Mouse (Mus musculus) stomach, embryonic 14.5 days (tissue): Measurements from ENCODE around the gene Clic3. TPM values are rescaled to one million over a fixed set of nuclear protein-coding genes. Genes with fewer than 3 reads are reported as not detected.

Source experiments
- ATAC-seq: fragments of 200-750 bp; cut with Nextera tagmentation; 2 replicates; pipeline ENCODE4 v1.8.0; 2017; ENCODE audit warnings: low read depth, moderate TSS enrichment; ENCODE audit not compliant: insufficient number of reproducible peaks, insufficient read depth, low FRiP score
- H3K27ac ChIP-seq: fragments of 300-500 bp; sonication (generic); 2 replicates; pipeline ENCODE4 v1.5.1; 2014; ENCODE audit warnings: mild to moderate bottlenecking, low read length, moderate library complexity, mixed read lengths
- H3K27me3 ChIP-seq: fragments of 300-500 bp; sonication (generic); 2 replicates; pipeline ENCODE4 v1.6.1; 2014; ENCODE audit warnings: low read length, control low read depth, mixed read lengths; ENCODE audit not compliant: control insufficient read depth, insufficient read depth
- H3K36me3 ChIP-seq: fragments of 300-500 bp; sonication (generic); 2 replicates; pipeline ENCODE4 v1.6.1; 2014; ENCODE audit warnings: mild to moderate bottlenecking, control low read depth, low read length, moderate library complexity, mixed read lengths; ENCODE audit not compliant: control insufficient read depth, insufficient read depth
- H3K4me1 ChIP-seq: fragments of 300-500 bp; sonication (generic); 2 replicates; pipeline ENCODE4 v1.6.1; 2014; ENCODE audit warnings: low read length, control low read depth, mixed read lengths; ENCODE audit not compliant: control insufficient read depth, insufficient read depth
- H3K4me2 ChIP-seq: fragments of 300-500 bp; sonication (generic); replicated peaks from 2 replicates; pipeline ENCODE4 v1.6.1; 2014; ENCODE audit warnings: low read depth, low read length, control low read depth
- H3K4me3 ChIP-seq: fragments of 300-500 bp; sonication (generic); 2 replicates; pipeline ENCODE4 v1.5.1; 2014; ENCODE audit warnings: low read depth, low read length, control low read depth
- H3K9ac ChIP-seq: fragments of 300-500 bp; sonication (generic); replicated peaks from 2 replicates; pipeline ENCODE4 v1.6.1; 2014; ENCODE audit warnings: low read depth, mild to moderate bottlenecking, control low read depth, low read length, moderate library complexity, mixed read lengths
- H3K9me3 ChIP-seq: fragments of 300-500 bp; sonication (generic); 2 replicates; pipeline ENCODE4 v1.6.1; 2016; ENCODE audit warnings: low read depth, low read length, control low read depth; ENCODE audit not compliant: control insufficient read depth
- WGBS: fragments of 180-500 bp; shearing (Covaris S2); extraction: QIAGEN DNeasy Blood & Tissue Kit; methylation state at CpG from one replicate; pipeline ENCODE4 v1.1.7; 2014; 5-methylcytosine and 5-hydroxymethylcytosine counted together
- polyA plus RNA-seq: library from polyadenylated mRNA; unstranded; fragments of >200 nt; fragmentation: Nextera tagmentation; extraction: Ambion mirVana; gene quantifications from 2 replicates; pipeline ENCODE4 v1.2.1, GENCODE M21; 2014

The Clic3 gene
- polyA plus RNA-seq, 1 experiment from 2014 or later = 7.2 TPM

- no peak overlapping the region for H3K4me2 ChIP-seq
- WGBS = 55% methylated on average over 11 of the region's 11 CpGs
- no peak overlapping the region for H3K4me3 ChIP-seq
- no peaks in the 10 kb centered on the region for H3K4me1 ChIP-seq
- H3K27me3 ChIP-seq = no peaks in the 10 kb centered on the region
- H3K27ac ChIP-seq = no peak overlapping the region
- no peak overlapping the region for H3K9ac ChIP-seq
- no peak; the same call in 1 of the 2 replicates for ATAC-seq
- no peaks in the 10 kb centered on the region for H3K9me3 ChIP-seq
- no peaks in the 10 kb centered on the region for H3K36me3 ChIP-seq
These were observed 28.4 kb downstream of the Clic3 start for GRCm38 (mm10) chr2:25484901-25485647.

- H3K9me3 ChIP-seq = no peaks in the 10 kb centered on the region
- no peaks in the 10 kb centered on the region for H3K27me3 ChIP-seq
- H3K9ac ChIP-seq = no peak overlapping the region
- no peaks in the 10 kb centered on the region for H3K4me1 ChIP-seq
- H3K36me3 ChIP-seq = no peaks in the 10 kb centered on the region
- H3K4me2 ChIP-seq = no peak overlapping the region
- WGBS = 66% methylated on average over 6 of the region's 6 CpGs
- no peak for ATAC-seq
- H3K27ac ChIP-seq = no peak overlapping the region
- no peak overlapping the region for H3K4me3 ChIP-seq
These were observed 31.5 kb downstream of the Clic3 start for GRCm38 (mm10) chr2:25487965-25488670.

- no peak overlapping the region for H3K27ac ChIP-seq
- H3K9ac ChIP-seq = no peak overlapping the region
- 76% methylated on average over 7 of the region's 7 CpGs for WGBS
- no peaks in the 10 kb centered on the region for H3K36me3 ChIP-seq
- H3K4me2 ChIP-seq = no peak overlapping the region
- no peaks in the 10 kb centered on the region for H3K9me3 ChIP-seq
- no peak overlapping the region for H3K4me3 ChIP-seq
- ATAC-seq = no peak
- no peaks in the 10 kb centered on the region for H3K27me3 ChIP-seq
- no peaks in the 10 kb centered on the region for H3K4me1 ChIP-seq
These were observed 32.0 kb downstream of the Clic3 start for GRCm38 (mm10) chr2:25488671-25489068.

GRCm38 (mm10) chr2:25492988-25493387, 36.4 kb downstream of the Clic3 start:
- no peak overlapping the region for H3K4me2 ChIP-seq
- H3K9ac ChIP-seq = no peak overlapping the region
- H3K4me3 ChIP-seq = no peak overlapping the region
- 83% methylated on average over 5 of the region's 5 CpGs for WGBS
- H3K36me3 ChIP-seq = no peaks in the 10 kb centered on the region
- no peaks in the 10 kb centered on the region for H3K4me1 ChIP-seq
- H3K27ac ChIP-seq = no peak overlapping the region
- no peaks in the 10 kb centered on the region for H3K27me3 ChIP-seq
- ATAC-seq = no peak
- no peaks in the 10 kb centered on the region for H3K9me3 ChIP-seq

GRCm38 (mm10) chr2:25493476-25493961, 36.9 kb downstream of the Clic3 start, which contains the start of gene Lcn12:
Lcn12 (minus strand) TSS chr2:25493911.
- no peaks in the 10 kb centered on the region for H3K9me3 ChIP-seq
- no peak within 1 kb of the TSS for H3K4me3 ChIP-seq
- no peaks in the 10 kb centered on the region for H3K27me3 ChIP-seq
- 91% methylated on average over 5 of the region's 5 CpGs for WGBS
- no peak within 1 kb of the TSS for H3K27ac ChIP-seq
- H3K4me1 ChIP-seq = no peaks in the 10 kb centered on the region
- no peak within 1 kb of the TSS for H3K4me2 ChIP-seq
- no peaks in the 10 kb centered on the region for H3K36me3 ChIP-seq
- ATAC-seq = no peak
- no peak within 1 kb of the TSS for H3K9ac ChIP-seq

GRCm38 (mm10) chr2:25496462-25496861, 39.8 kb downstream of the Clic3 start:
- Histone ChIP-seq H3K9ac (no peak overlapping the region), H3K4me1 (peaks cover 2% of the 10 kb centered on the region), H3K27ac (no peak overlapping the region), H3K27me3 (no peaks in the 10 kb centered on the region), H3K4me2 (no peak overlapping the region), H3K4me3 (no peak overlapping the region), H3K9me3 (no peaks in the 10 kb centered on the region), H3K36me3 (no peaks in the 10 kb centered on the region)
- 48% methylated on average over 4 of the region's 4 CpGs for WGBS
- ATAC-seq = no peak

GRCm38 (mm10) chr2:25497846-25498575, 41.4 kb downstream of the Clic3 start:
- no peak overlapping the region for H3K4me2 ChIP-seq
- ATAC-seq = no peak
- H3K9me3 ChIP-seq = no peaks in the 10 kb centered on the region
- H3K27me3 ChIP-seq = no peaks in the 10 kb centered on the region
- no peaks in the 10 kb centered on the region for H3K36me3 ChIP-seq
- H3K4me1 ChIP-seq = peaks cover 8% of the 10 kb centered on the region
- no peak overlapping the region for H3K9ac ChIP-seq
- H3K27ac ChIP-seq = no peak overlapping the region
- 54% methylated on average over 6 of the region's 6 CpGs for WGBS
- no peak overlapping the region for H3K4me3 ChIP-seq
